Mouse (Mus musculus) kidney, adult 18-20 months (tissue): Measurements from ENCODE around the gene Speer4f2.
"Not testable (repeated sequence)": the region's sequence is repeated elsewhere in the genome, so short reads cannot be mapped to it uniquely, and the experiment has no call there.

ENCODE experiments used
- DNase-seq: peaks from one replicate; pipeline ENCODE4 v3.0.0; 2021

Gene Speer4f2

DNA sequence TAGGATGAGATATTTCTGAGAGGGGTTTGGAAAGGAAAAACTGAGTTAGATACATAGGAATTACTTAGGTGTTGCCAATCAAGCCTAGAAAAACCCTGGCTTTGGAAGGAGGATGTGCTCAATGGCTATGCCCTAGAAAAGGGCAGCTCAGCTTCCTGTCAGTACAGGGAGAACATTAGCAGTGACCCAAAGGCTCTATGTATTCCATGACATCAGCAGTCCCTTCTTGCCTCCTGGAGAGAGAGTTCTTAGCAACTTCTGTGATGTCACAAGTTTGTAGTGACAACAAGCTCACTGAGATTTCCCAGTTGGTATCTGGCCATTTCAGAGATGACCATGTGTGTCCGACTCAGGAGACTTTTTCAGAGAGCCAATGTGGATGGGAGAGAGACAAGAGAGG is at the start of gene Speer4f2:
Gene Speer4f2 (plus strand): TSS at position 301 of the 400 bp plus-strand sequence.
- not testable (repeated sequence) for DNase-seq

GRCm38 (mm10) chr5:17328946-17329566 is 43.9 kb upstream of the Speer4f2 start:
- no peak for DNase-seq

GRCm38 (mm10) chr5:17334836-17335235 is 38.1 kb upstream of the Speer4f2 start:
- no peak for DNase-seq

DNA sequence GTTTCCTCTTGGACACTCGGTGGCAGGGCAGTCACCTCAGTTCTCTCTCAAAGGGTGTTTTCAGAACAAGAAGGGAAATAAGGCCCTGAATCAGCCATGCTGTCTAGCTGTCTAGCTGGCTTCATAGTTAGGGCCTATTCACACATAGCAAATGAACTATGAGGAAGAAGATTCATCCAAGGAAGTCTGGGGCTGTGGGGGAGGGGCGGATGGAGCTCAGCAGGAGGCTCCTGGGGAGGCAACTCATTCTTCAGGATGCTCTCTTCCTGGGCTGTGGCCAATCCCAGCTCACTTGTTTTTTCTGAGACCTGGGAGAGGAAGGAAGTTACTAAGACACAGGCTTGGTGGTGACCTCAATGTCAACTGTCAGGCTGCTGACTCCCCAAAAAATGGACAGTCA is 27.2 kb upstream of the Speer4f2 start:
- DNase-seq: not testable (repeated sequence)

- DNase-seq: no peak
Observed at GRCm38 (mm10) chr5:17359394-17359999, 13.5 kb upstream of the Speer4f2 start.

- peak; percentile 7 for DNase-seq
Observed at GRCm38 (mm10) chr5:17389926-17390325, 16.9 kb downstream of the Speer4f2 start.

DNA sequence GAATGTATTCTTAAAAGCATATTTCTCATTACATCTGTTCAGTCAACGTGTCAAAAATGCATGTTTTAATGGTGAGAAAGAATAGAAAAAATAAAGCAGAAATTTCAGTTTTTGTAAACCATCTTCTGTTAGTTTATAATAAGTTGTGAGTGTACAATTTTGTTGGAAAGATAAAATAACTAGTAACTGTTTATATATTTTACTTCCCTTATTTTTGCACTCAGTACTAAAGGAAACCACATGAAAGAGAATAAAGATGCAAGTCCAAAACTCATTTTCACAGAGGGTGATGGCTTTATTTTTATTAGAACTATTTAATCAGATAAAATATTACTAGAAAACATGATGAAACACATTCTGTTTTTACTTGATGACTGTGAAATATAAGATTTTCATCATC is 18.2 kb downstream of the Speer4f2 start:
- no peak for DNase-seq

- no peak for DNase-seq
Observed at GRCm38 (mm10) chr5:17400571-17400970, 27.6 kb downstream of the Speer4f2 start.

DNA sequence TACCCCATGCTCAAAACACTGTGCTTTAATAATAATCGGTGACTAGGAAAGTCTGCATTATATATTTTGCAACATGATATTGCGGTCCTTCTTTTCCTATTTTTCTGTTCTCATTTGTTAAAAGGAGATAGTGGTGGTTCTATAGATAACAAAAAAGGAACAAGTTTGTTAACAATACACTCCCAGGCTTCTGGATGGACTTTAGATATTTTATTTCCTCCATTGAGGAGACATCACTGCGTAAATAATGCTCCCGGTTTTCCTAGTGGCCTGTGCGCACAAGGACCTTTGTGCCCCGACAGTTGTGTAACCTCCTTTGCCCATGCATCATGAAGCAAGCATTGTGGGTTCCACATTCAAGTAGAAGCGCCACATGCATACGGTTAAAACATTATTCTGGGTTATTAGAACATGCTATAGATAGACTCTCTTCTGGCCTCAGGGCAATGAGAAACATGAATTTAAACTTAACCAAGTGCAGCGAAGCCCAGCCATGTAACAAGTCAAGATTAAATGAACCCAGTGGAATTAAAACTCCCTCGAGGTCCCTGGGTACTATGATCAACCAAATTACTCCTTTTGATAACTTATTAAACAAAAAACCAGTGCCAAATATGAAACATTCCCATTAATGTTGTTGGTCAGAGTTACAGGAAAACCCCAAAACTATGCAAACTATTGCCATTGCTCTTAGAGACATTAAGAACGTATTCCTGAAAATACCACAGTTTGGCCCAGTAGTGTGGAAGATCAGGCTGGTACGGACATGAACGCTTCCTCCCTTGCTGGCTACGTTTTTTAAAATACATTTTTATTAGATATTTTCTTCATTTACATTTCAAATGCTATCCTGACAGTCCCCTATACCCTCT is 28.5 kb downstream of the Speer4f2 start:
- no peak for DNase-seq

GRCm38 (mm10) chr5:17402330-17403125 is 29.5 kb downstream of the Speer4f2 start:
- DNase-seq: no peak

- no peak for DNase-seq
Observed at GRCm38 (mm10) chr5:17403584-17403983, 30.6 kb downstream of the Speer4f2 start.

- DNase-seq: no peak
Observed at GRCm38 (mm10) chr5:17408924-17409660, 36.1 kb downstream of the Speer4f2 start.

DNA sequence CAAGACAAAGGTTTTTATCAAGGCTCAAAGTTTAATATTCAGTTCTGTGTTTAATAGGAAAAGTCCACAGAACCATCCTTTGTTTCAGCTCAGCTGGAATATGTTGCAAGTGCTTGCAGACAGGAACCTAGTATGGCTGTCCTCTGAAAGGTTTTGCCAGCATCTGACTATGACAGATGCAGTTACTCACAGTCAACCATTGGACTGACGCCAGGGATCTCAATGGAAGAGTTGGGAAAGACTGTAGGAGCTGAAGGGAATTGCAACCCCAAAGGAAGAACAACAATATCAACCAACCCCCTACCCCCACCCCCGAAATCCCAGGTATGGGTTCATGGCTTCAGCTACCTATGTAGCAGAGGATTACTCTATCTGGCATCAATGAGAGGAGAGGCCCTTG is 44.2 kb downstream of the Speer4f2 start:
- DNase-seq: no peak

GRCm38 (mm10) chr5:17419215-17419820 is 46.3 kb downstream of the Speer4f2 start:
- DNase-seq: peak; percentile 46

GRCm38 (mm10) chr5:17419921-17420320 is 46.9 kb downstream of the Speer4f2 start:
- DNase-seq: no peak

- DNase-seq: no peak
Observed at GRCm38 (mm10) chr5:17422225-17422624, 49.2 kb downstream of the Speer4f2 start.

- DNase-seq: peak; percentile 9
Observed at GRCm38 (mm10) chr5:17426930-17427329, 54.0 kb downstream of the Speer4f2 start.
